Mouse (Mus musculus): ENCODE data around the gene Slc51b. TPM values are rescaled to one million over a fixed set of nuclear protein-coding genes. Genes with fewer than 3 reads are reported as not detected.

Slc51b gene
- total and polyA plus RNA-seq, 3 experiments: not detected

- Histone ChIP-seq H3K4me3 (ENCODE audit: low read depth, low read length) (no peak overlapping the region), H3K36me3 (replicated peaks) (no peaks in the 10 kb centered on the region), H3K4me1 (ENCODE audit: insufficient read depth, low read depth, low read length) (peaks cover 17% of the 10 kb centered on the region), H3K27me3 (ENCODE audit: insufficient read depth, low read length) (peaks cover 52% of the 10 kb centered on the region), H3K9me3 (replicated peaks) (no peaks in the 10 kb centered on the region)
- ATAC-seq (ENCODE audit: extremely low read depth, insufficient number of reproducible peaks, low FRiP score, poor library complexity, severe bottlenecking): no peak
- TF ChIP-seq CTCF (IDR thresholded peaks at IDR 0.05; ENCODE audit: low read depth, low read length) (no peak), POLR2AphosphoS5 (IDR thresholded peaks at IDR 0.05; ENCODE audit: insufficient replicate concordance, low read depth, low read length) (no peak), GATA1 (IDR thresholded peaks at IDR 0.05; ENCODE audit: borderline replicate concordance, low read length) (no peak), GATA2 (IDR thresholded peaks at IDR 0.05; ENCODE audit: borderline replicate concordance, low read depth, low read length) (no peak), TAL1 (conservative IDR thresholded peaks at IDR 0.05; ENCODE audit: low read depth, low read length) (no peak)
- DNase-seq (ENCODE audit: low spot score): no peak
Measured at GRCm38 (mm10) chr9:65419633-65420032, 3.1 kb downstream of the Slc51b start.

GRCm38 (mm10) chr9:65417738-65418137 lies 5.0 kb downstream of the Slc51b start:
- H3K9me3 ChIP-seq (replicated peaks): no peaks in the 10 kb centered on the region
- peaks cover 52% of the 10 kb centered on the region for H3K27me3 ChIP-seq (ENCODE audit: insufficient read depth, low read length)
- no peak overlapping the region for H3K4me3 ChIP-seq (ENCODE audit: low read depth, low read length)
- TF ChIP-seq POLR2AphosphoS5 (IDR thresholded peaks at IDR 0.05; ENCODE audit: insufficient replicate concordance, low read depth, low read length) (no peak), CTCF (IDR thresholded peaks at IDR 0.05; ENCODE audit: low read depth, low read length) (no peak)
- no peak for ATAC-seq (ENCODE audit: extremely low read depth, insufficient number of reproducible peaks, low FRiP score, poor library complexity, severe bottlenecking)
- DNase-seq (ENCODE audit: low spot score): no peak
- H3K4me1 ChIP-seq (ENCODE audit: insufficient read depth, low read depth, low read length): peaks cover 1% of the 10 kb centered on the region; the same call in 1 of the 2 replicates
- no peaks in the 10 kb centered on the region for H3K36me3 ChIP-seq (replicated peaks)

GRCm38 (mm10) chr9:65411326-65411725 lies 11.4 kb downstream of the Slc51b start:
- DNase-seq (ENCODE audit: low spot score) (no peak), ATAC-seq (ENCODE audit: extremely low read depth, insufficient number of reproducible peaks, low FRiP score, poor library complexity, severe bottlenecking) (no peak)
- Histone ChIP-seq H3K9me3 (replicated peaks) (no peaks in the 10 kb centered on the region), H3K27me3 (ENCODE audit: insufficient read depth, low read length) (peaks cover 58% of the 10 kb centered on the region), H3K4me3 (ENCODE audit: low read depth, low read length) (no peak overlapping the region), H3K4me1 (ENCODE audit: insufficient read depth, low read depth, low read length) (no peaks in the 10 kb centered on the region), H3K36me3 (replicated peaks) (no peaks in the 10 kb centered on the region)
- TF ChIP-seq TAL1 (conservative IDR thresholded peaks at IDR 0.05; ENCODE audit: low read depth, low read length): no peak
- TF ChIP-seq GATA1 (IDR thresholded peaks at IDR 0.05; ENCODE audit: borderline replicate concordance, low read length): no peak

GRCm38 (mm10) chr9:65410378-65410777 lies 12.4 kb downstream of the Slc51b start:
- no peaks in the 10 kb centered on the region for H3K4me1 ChIP-seq (ENCODE audit: insufficient read depth, low read depth, low read length)
- H3K9me3 ChIP-seq (replicated peaks): no peaks in the 10 kb centered on the region
- peaks cover 56% of the 10 kb centered on the region for H3K27me3 ChIP-seq (ENCODE audit: insufficient read depth, low read length)
- TF ChIP-seq POLR2AphosphoS5 (IDR thresholded peaks at IDR 0.05; ENCODE audit: insufficient replicate concordance, low read depth, low read length): no peak
- TF ChIP-seq CTCF (IDR thresholded peaks at IDR 0.05; ENCODE audit: low read depth, low read length): no peak
- TF ChIP-seq GATA1 (IDR thresholded peaks at IDR 0.05; ENCODE audit: borderline replicate concordance, low read length): no peak
- no peak for TF ChIP-seq TAL1 (conservative IDR thresholded peaks at IDR 0.05; ENCODE audit: low read depth, low read length)
- no peak for TF ChIP-seq GATA2 (IDR thresholded peaks at IDR 0.05; ENCODE audit: borderline replicate concordance, low read depth, low read length)
- no peak for ATAC-seq (ENCODE audit: extremely low read depth, insufficient number of reproducible peaks, low FRiP score, poor library complexity, severe bottlenecking)
- no peaks in the 10 kb centered on the region for H3K36me3 ChIP-seq (replicated peaks)
- H3K4me3 ChIP-seq (ENCODE audit: low read depth, low read length): no peak overlapping the region
- no peak for DNase-seq (ENCODE audit: low spot score)

- Histone ChIP-seq H3K9me3 (replicated peaks) (no peaks in the 10 kb centered on the region), H3K36me3 (replicated peaks) (no peaks in the 10 kb centered on the region), H3K4me1 (ENCODE audit: insufficient read depth, low read depth, low read length) (no peaks in the 10 kb centered on the region), H3K4me3 (ENCODE audit: low read depth, low read length) (no peak overlapping the region), H3K27me3 (ENCODE audit: insufficient read depth, low read length) (peaks cover 48% of the 10 kb centered on the region)
- no peak for TF ChIP-seq TAL1 (conservative IDR thresholded peaks at IDR 0.05; ENCODE audit: low read depth, low read length)
- DNase-seq (ENCODE audit: low spot score) (no peak), ATAC-seq (ENCODE audit: extremely low read depth, insufficient number of reproducible peaks, low FRiP score, poor library complexity, severe bottlenecking) (no peak)
Measured at GRCm38 (mm10) chr9:65408871-65409295, 13.9 kb downstream of the Slc51b start.

- ATAC-seq (ENCODE audit: extremely low read depth, insufficient number of reproducible peaks, low FRiP score, poor library complexity, severe bottlenecking): no peak
- Histone ChIP-seq H3K4me3 (ENCODE audit: low read depth, low read length) (no peak overlapping the region), H3K27me3 (ENCODE audit: insufficient read depth, low read length) (peaks cover 45% of the 10 kb centered on the region), H3K36me3 (replicated peaks) (no peaks in the 10 kb centered on the region), H3K4me1 (ENCODE audit: insufficient read depth, low read depth, low read length) (no peaks in the 10 kb centered on the region), H3K9me3 (replicated peaks) (no peaks in the 10 kb centered on the region)
- no peak for TF ChIP-seq POLR2AphosphoS5 (IDR thresholded peaks at IDR 0.05; ENCODE audit: insufficient replicate concordance, low read depth, low read length)
- no peak for TF ChIP-seq CTCF (IDR thresholded peaks at IDR 0.05; ENCODE audit: low read depth, low read length)
- TF ChIP-seq TAL1 (conservative IDR thresholded peaks at IDR 0.05; ENCODE audit: low read depth, low read length): no peak
- no peak for TF ChIP-seq GATA2 (IDR thresholded peaks at IDR 0.05; ENCODE audit: borderline replicate concordance, low read depth, low read length)
- no peak for TF ChIP-seq GATA1 (IDR thresholded peaks at IDR 0.05; ENCODE audit: borderline replicate concordance, low read length)
- no peak for DNase-seq (ENCODE audit: low spot score)
Measured at GRCm38 (mm10) chr9:65407861-65408260, 14.9 kb downstream of the Slc51b start.

GRCm38 (mm10) chr9:65407327-65407726 lies 15.4 kb downstream of the Slc51b start:
- no peaks in the 10 kb centered on the region for H3K4me1 ChIP-seq (ENCODE audit: insufficient read depth, low read depth, low read length)
- TF ChIP-seq POLR2AphosphoS5 (IDR thresholded peaks at IDR 0.05; ENCODE audit: insufficient replicate concordance, low read depth, low read length) (no peak), GATA1 (IDR thresholded peaks at IDR 0.05; ENCODE audit: borderline replicate concordance, low read length) (no peak), TAL1 (conservative IDR thresholded peaks at IDR 0.05; ENCODE audit: low read depth, low read length) (no peak), CTCF (IDR thresholded peaks at IDR 0.05; ENCODE audit: low read depth, low read length) (no peak), GATA2 (IDR thresholded peaks at IDR 0.05; ENCODE audit: borderline replicate concordance, low read depth, low read length) (no peak)
- ATAC-seq (ENCODE audit: extremely low read depth, insufficient number of reproducible peaks, low FRiP score, poor library complexity, severe bottlenecking) (no peak), DNase-seq (ENCODE audit: low spot score) (no peak)
- no peaks in the 10 kb centered on the region for H3K9me3 ChIP-seq (replicated peaks)
- H3K27me3 ChIP-seq (ENCODE audit: insufficient read depth, low read length): peaks cover 45% of the 10 kb centered on the region
- no peaks in the 10 kb centered on the region for H3K36me3 ChIP-seq (replicated peaks)
- H3K4me3 ChIP-seq (ENCODE audit: low read depth, low read length): no peak overlapping the region

Measured in G1E (cell line).